Mouse (Mus musculus) monocyte, adult 2 months (primary cell): ENCODE results near the gene Gm9736.
"Not testable (repeated sequence)": the region's sequence is repeated elsewhere in the genome, so short reads cannot be mapped to it uniquely, and the experiment has no call there.

Experiments
- DNase-seq, 2 experiments: peaks; one replicate each; pipeline ENCODE4 v3.0.0; 2022; ENCODE audit warnings: low spot score in 2 of 2, low read depth in 1 of 2

Gene Gm9736

GRCm38 (mm10) chr10:77728280-77728679, 22.9 kb downstream of the Gm9736 start:
- DNase-seq, result no peak

- no peak for DNase-seq
Measured at GRCm38 (mm10) chr10:77726186-77726585, 25.0 kb downstream of the Gm9736 start, which contains the start of gene Gm10100. Gm10100 (plus strand) TSS chr10:77726486.

GRCm38 (mm10) chr10:77724855-77725254, 26.3 kb downstream of the Gm9736 start:
- DNase-seq, result no peak

GRCm38 (mm10) chr10:77720299-77720698, 30.9 kb downstream of the Gm9736 start, which contains the start of gene Krtap12-1:
Krtap12-1 (plus strand) TSS chr10:77720599.
- DNase-seq, result not testable (repeated sequence)

- DNase-seq, result no peak
Measured at GRCm38 (mm10) chr10:77715507-77715906, 35.6 kb downstream of the Gm9736 start, which contains the start of gene Gm10142. Gm10142 (plus strand) TSS chr10:77715807.

- DNase-seq, result no peak
Measured at GRCm38 (mm10) chr10:77713734-77714133, 37.4 kb downstream of the Gm9736 start.

- DNase-seq, result not testable (repeated sequence)
Measured at GRCm38 (mm10) chr10:77711157-77711556, 40.0 kb downstream of the Gm9736 start, which contains the start of gene Gm10024. Gm10024 (plus strand) TSS chr10:77711457.

GRCm38 (mm10) chr10:77709831-77710230, 41.3 kb downstream of the Gm9736 start:
- no peak for DNase-seq

GRCm38 (mm10) chr10:77706326-77706725, 44.8 kb downstream of the Gm9736 start, which contains the start of gene Gm10272:
Gm10272 (plus strand) TSS chr10:77706626.
- DNase-seq, result no peak
